Mouse (Mus musculus): ENCODE measurements around the gene Sox6. TPM values are rescaled to one million over a fixed set of nuclear protein-coding genes. Genes with fewer than 3 reads are reported as not detected.

Sox6 gene
- polyA plus RNA-seq, 1 experiment from 2014 or later, result 25.5 TPM

GRCm38 (mm10) chr7:115500170-115500569 lies 538.4 kb downstream of the Sox6 start:
- 51% methylated on average over 7 of the region's 7 CpGs for WGBS
- no peaks in the 10 kb centered on the region for H3K36me3 ChIP-seq (replicated peaks)
- H3K9me3 ChIP-seq, result no peaks in the 10 kb centered on the region
- no peak for DNase-seq (ENCODE audit: low spot score)
- peaks cover 7% of the 10 kb centered on the region; the same call in 1 of the 2 replicates for H3K27me3 ChIP-seq (replicated peaks; ENCODE audit: low read depth, poor library complexity, severe bottlenecking)
- H3K4me1 ChIP-seq, result peaks cover 43% of the 10 kb centered on the region
- no peak overlapping the region; the same call in 1 of the 2 replicates for H3K27ac ChIP-seq (replicated peaks)
- no peak overlapping the region for H3K4me3 ChIP-seq

GRCm38 (mm10) chr7:115491721-115492120 lies 546.9 kb downstream of the Sox6 start:
- Histone ChIP-seq H3K4me3 (no peak overlapping the region), H3K9me3 (no peaks in the 10 kb centered on the region), H3K4me1 (peaks cover 11% of the 10 kb centered on the region), H3K27ac (replicated peaks) (no peak overlapping the region), H3K27me3 (replicated peaks; ENCODE audit: low read depth, poor library complexity, severe bottlenecking) (no peaks in the 10 kb centered on the region), H3K36me3 (replicated peaks) (no peaks in the 10 kb centered on the region)
- WGBS, result 91% methylated on average over 5 of the region's 5 CpGs
- DNase-seq (ENCODE audit: low spot score), result no peak

- Histone ChIP-seq H3K9me3 (no peaks in the 10 kb centered on the region), H3K27me3 (replicated peaks; ENCODE audit: low read depth, poor library complexity, severe bottlenecking) (0 out of 2 replicates have a peak, but pooled peaks cover 4% of the 10 kb centered on the region), H3K4me3 (no peak overlapping the region), H3K27ac (replicated peaks) (no peak overlapping the region), H3K4me1 (peaks cover 18% of the 10 kb centered on the region), H3K36me3 (replicated peaks) (no peaks in the 10 kb centered on the region)
- peak; percentile 16 for DNase-seq (ENCODE audit: low spot score)
- WGBS, result 64% methylated on average over 10 of the region's 10 CpGs
These were observed 549.0 kb downstream of the Sox6 start for GRCm38 (mm10) chr7:115489608-115490007.

DNA sequence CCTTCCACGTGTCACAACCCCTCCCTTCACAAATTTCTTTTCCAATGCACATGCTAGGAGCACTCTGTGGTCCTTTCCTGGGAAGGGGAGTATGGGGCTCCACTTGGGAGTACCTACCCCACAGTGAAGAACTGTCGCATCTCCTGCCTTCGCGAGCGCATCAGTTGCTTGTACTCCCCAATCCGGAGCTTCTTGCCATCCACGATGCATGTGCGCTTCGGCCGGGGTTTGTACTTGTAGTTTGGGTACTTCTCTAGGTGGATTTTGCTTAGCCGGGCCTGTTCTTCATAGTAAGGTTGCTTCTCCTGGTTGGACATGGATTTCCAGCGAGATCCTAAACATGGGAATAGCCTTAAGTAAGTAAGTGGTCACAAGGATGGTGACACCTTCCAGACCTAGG lies 552.2 kb downstream of the Sox6 start:
- H3K36me3 ChIP-seq (replicated peaks), result no peaks in the 10 kb centered on the region
- H3K4me1 ChIP-seq, result peaks cover 18% of the 10 kb centered on the region
- DNase-seq (ENCODE audit: low spot score), result peak; percentile 7
- WGBS, result 93% methylated on average over 12 of the region's 12 CpGs
- 0 out of 2 replicates have a peak, but pooled peaks cover 4% of the 10 kb centered on the region for H3K27me3 ChIP-seq (replicated peaks; ENCODE audit: low read depth, poor library complexity, severe bottlenecking)
- no peaks in the 10 kb centered on the region for H3K9me3 ChIP-seq
- no peak overlapping the region for H3K4me3 ChIP-seq
- H3K27ac ChIP-seq (replicated peaks), result no peak overlapping the region

DNA sequence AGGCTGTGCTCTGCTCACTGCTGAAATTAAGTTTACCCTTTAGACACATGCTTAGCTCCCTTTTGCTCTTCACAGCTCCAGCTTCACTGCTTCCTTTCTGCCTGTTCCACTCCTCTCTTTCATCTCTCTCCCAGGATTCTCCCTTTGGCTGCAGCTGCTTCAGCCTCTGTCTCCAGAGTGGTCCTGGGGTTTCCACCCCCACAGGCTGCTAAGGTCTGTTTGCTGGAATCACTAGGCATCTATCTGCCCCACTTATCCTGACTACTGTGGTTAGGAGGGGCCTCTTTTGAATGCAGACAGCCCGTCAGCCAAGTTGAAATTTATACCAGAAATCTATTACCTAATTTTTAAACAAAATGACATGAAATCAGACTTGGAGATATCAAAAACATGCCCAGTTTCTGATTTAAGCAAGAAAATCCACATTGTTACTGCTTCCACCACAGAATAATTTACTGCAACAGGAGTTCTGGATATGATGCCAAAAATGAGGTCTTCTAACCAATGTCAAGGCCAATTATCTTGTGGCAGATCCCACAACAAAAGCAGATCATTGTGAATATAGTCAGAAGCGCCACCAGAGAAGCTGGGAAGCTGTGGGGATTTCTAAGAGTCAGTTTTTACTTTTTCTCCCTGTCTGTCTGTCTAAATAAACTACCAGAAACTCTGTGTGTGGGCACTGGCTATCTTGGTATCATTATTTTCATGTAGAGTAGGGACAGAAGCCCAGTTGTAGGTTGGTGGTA lies 552.8 kb downstream of the Sox6 start:
- 76% methylated on average over 2 of the region's 2 CpGs for WGBS
- Histone ChIP-seq H3K27me3 (replicated peaks; ENCODE audit: low read depth, poor library complexity, severe bottlenecking) (0 out of 2 replicates have a peak, but pooled peaks cover 4% of the 10 kb centered on the region), H3K4me3 (no peak overlapping the region), H3K9me3 (no peaks in the 10 kb centered on the region), H3K4me1 (peaks cover 18% of the 10 kb centered on the region), H3K27ac (replicated peaks) (no peak overlapping the region), H3K36me3 (replicated peaks) (no peaks in the 10 kb centered on the region)
- no peak for DNase-seq (ENCODE audit: low spot score)

GRCm38 (mm10) chr7:115477763-115478162 lies 560.8 kb downstream of the Sox6 start:
- Histone ChIP-seq H3K4me3 (no peak overlapping the region), H3K27me3 (replicated peaks; ENCODE audit: low read depth, poor library complexity, severe bottlenecking) (no peaks in the 10 kb centered on the region), H3K4me1 (peaks cover 4% of the 10 kb centered on the region), H3K36me3 (replicated peaks) (no peaks in the 10 kb centered on the region), H3K9me3 (no peaks in the 10 kb centered on the region), H3K27ac (replicated peaks) (no peak overlapping the region)
- DNase-seq (ENCODE audit: low spot score), result no peak
- 83% methylated on average over 2 of the region's 2 CpGs for WGBS

DNA sequence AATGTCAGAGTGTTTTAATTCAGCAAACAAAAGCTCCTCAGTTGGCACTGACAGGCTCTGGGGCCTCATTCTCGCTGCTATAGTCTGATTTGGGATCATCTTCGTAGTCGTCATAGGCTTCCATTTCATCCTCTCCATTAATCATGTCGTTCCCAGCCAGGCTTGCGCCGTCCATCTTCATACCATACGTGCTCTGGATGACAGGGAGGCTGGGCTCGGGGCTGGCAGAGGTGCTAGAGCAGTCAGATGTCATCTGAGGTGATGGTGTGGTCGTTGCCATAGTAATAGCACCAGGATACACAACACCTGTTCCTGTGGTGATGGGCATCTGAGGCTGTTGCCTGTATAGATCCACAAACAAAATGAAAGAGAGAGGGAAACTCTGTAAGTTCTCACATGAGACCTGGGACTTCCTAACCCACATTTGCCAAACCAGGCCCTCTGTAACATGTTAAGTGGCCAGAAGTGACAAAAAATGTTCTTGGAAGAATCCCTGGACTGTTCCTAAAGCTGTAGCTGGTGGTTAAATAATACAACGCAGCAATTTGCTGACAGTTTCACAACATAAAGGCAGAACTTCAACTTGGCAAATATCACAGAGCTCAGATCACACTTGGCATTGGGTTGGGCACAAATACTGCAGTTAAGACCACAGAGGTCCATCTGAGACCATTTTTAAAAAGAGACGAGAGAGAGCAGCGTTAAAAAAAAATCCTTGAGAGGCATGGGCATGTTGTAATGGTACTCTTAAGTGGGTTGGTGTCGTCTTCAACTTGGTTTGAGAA lies 561.5 kb downstream of the Sox6 start:
- Histone ChIP-seq H3K27me3 (replicated peaks; ENCODE audit: low read depth, poor library complexity, severe bottlenecking) (no peaks in the 10 kb centered on the region), H3K27ac (replicated peaks) (no peak overlapping the region), H3K9me3 (no peaks in the 10 kb centered on the region), H3K36me3 (replicated peaks) (no peaks in the 10 kb centered on the region), H3K4me3 (no peak overlapping the region), H3K4me1 (peaks cover 10% of the 10 kb centered on the region)
- no peak for DNase-seq (ENCODE audit: low spot score)
- 75% methylated on average over 13 of the region's 13 CpGs for WGBS

DNA sequence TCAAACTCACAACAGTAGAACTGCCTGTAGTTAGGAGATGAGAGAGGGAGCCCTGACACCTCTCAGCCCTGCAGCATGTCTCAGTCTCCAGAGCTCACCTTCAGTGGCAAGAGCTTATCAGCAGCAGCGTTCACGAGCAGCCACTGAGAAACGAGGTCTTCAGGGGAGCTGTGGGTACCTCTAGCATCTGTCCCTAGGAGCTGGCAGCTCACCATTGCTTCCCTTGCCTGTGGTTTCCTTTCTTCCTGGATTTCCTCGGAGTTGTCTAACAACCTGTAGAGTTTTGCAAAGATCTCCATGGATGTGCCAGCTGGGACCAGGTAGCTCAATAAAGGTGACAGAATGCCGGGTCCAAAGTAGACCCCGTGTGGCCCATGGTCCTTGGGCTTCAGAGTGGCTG lies 563.4 kb downstream of the Sox6 start:
- H3K4me3 ChIP-seq, result no peak overlapping the region
- no peaks in the 10 kb centered on the region for H3K9me3 ChIP-seq
- no peaks in the 10 kb centered on the region for H3K36me3 ChIP-seq (replicated peaks)
- H3K27me3 ChIP-seq (replicated peaks; ENCODE audit: low read depth, poor library complexity, severe bottlenecking), result no peaks in the 10 kb centered on the region
- peaks cover 12% of the 10 kb centered on the region for H3K4me1 ChIP-seq
- H3K27ac ChIP-seq (replicated peaks), result no peak overlapping the region
- 86% methylated on average over 6 of the region's 6 CpGs for WGBS
- no peak for DNase-seq (ENCODE audit: low spot score)

- WGBS, result 89% methylated on average over 9 of the region's 9 CpGs
- H3K4me1 ChIP-seq, result peaks cover 13% of the 10 kb centered on the region
- H3K27ac ChIP-seq (replicated peaks), result no peak overlapping the region
- no peaks in the 10 kb centered on the region for H3K9me3 ChIP-seq
- H3K4me3 ChIP-seq, result no peak overlapping the region
- no peak for DNase-seq (ENCODE audit: low spot score)
- no peaks in the 10 kb centered on the region for H3K27me3 ChIP-seq (replicated peaks; ENCODE audit: low read depth, poor library complexity, severe bottlenecking)
- no peaks in the 10 kb centered on the region for H3K36me3 ChIP-seq (replicated peaks)
These were observed 564.5 kb downstream of the Sox6 start for GRCm38 (mm10) chr7:115474115-115474514.

DNA sequence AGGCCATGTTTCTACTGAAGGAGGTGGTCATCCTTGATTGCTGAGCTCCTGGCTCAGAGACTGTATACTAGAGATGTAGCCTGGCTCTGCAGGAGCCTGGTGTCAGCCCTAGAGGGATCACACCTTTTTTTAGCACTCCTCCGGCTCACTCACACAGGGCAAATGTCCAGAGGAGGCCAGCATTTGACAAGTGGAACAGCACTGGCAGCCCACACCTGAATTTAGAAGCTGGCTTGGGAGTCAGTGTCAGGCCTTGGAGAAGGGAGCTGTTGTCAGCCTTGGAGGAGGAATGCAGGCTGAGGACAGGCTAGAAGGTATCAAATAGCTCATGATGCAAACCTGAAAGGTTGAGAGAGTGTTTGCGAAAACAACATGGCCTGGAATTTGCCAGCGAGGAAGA lies 565.7 kb downstream of the Sox6 start:
- no peak for DNase-seq (ENCODE audit: low spot score)
- no peak overlapping the region for H3K27ac ChIP-seq (replicated peaks)
- H3K27me3 ChIP-seq (replicated peaks; ENCODE audit: low read depth, poor library complexity, severe bottlenecking), result no peaks in the 10 kb centered on the region
- H3K4me1 ChIP-seq, result peaks cover 13% of the 10 kb centered on the region
- H3K36me3 ChIP-seq (replicated peaks), result no peaks in the 10 kb centered on the region
- no peak overlapping the region for H3K4me3 ChIP-seq
- H3K9me3 ChIP-seq, result no peaks in the 10 kb centered on the region
- 81% methylated on average over 3 of the region's 3 CpGs for WGBS

GRCm38 (mm10) chr7:115471521-115471920 lies 567.1 kb downstream of the Sox6 start:
- WGBS, result 72% methylated on average over 3 of the region's 3 CpGs
- no peaks in the 10 kb centered on the region for H3K27me3 ChIP-seq (replicated peaks; ENCODE audit: low read depth, poor library complexity, severe bottlenecking)
- H3K36me3 ChIP-seq (replicated peaks), result no peaks in the 10 kb centered on the region
- H3K27ac ChIP-seq (replicated peaks), result no peak overlapping the region
- H3K9me3 ChIP-seq, result no peaks in the 10 kb centered on the region
- DNase-seq (ENCODE audit: low spot score), result no peak
- peaks cover 13% of the 10 kb centered on the region for H3K4me1 ChIP-seq
- no peak overlapping the region for H3K4me3 ChIP-seq

GRCm38 (mm10) chr7:115466811-115467210 lies 571.8 kb downstream of the Sox6 start:
- DNase-seq (ENCODE audit: low spot score), result no peak
- 88% methylated on average over 6 of the region's 6 CpGs for whole genome bisulfite sequencing
- Histone ChIP-seq H3K27ac (replicated peaks) (no peak overlapping the region), H3K9me3 (peaks cover 5% of the 10 kb centered on the region; the same call in 1 of the 2 replicates), H3K36me3 (replicated peaks) (0 out of 2 replicates have a peak, but pooled peaks cover 2% of the 10 kb centered on the region), H3K27me3 (replicated peaks; ENCODE audit: low read depth, poor library complexity, severe bottlenecking) (no peaks in the 10 kb centered on the region), H3K4me1 (0 out of 2 replicates have a peak, but pooled peaks cover 3% of the 10 kb centered on the region), H3K4me3 (no peak overlapping the region)
